Comparison of ENCODE assay signal across 13 mouse cellular contexts in genomic region chr1:134860538-134860937, GRCm38 (mm10).
DNase-seq lines count a peak whose midpoint lies in the region; ATAC-seq lines count a peak whose summit lies in the region.
"Had no signal": no experiment of that assay in that cellular context is flagged by ENCODE, and none has a peak within 500 bp of the region (broad histone marks: within the 10 kb centered on the region; RNA-seq: fewer than 3 reads in every experiment).

No protein-coding gene starts in this region.

- H3K36me3 ChIP-seq in heart, embryonic 13.5 days = peaks cover 32% of the 10 kb centered on the region
- peaks cover 12% of the 10 kb centered on the region; the same call in 1 of the 2 replicates for H3K36me3 ChIP-seq in neural tube, embryonic 13.5 days
- peaks cover 17% of the 10 kb centered on the region for H3K36me3 ChIP-seq in forebrain, embryonic 14.5 days (ENCODE audit: control insufficient read depth, insufficient read depth, low read length)

- no peaks in the 10 kb centered on the region for H3K9me3 ChIP-seq in heart, embryonic 13.5 days
- H3K9me3 ChIP-seq in neural tube, embryonic 13.5 days = no peaks in the 10 kb centered on the region
- no peaks in the 10 kb centered on the region for H3K9me3 ChIP-seq in forebrain, embryonic 14.5 days (replicated peaks; ENCODE audit: control insufficient read depth, low read length)
- H3K9me3 ChIP-seq: embryonic facial prominence, embryonic 15.5 days had no signal

- intact Hi-C loops in heart, postnatal 25 days (cut with DNase I) = no loop called here

- no peaks in the 10 kb centered on the region for H3K27me3 ChIP-seq in heart, embryonic 13.5 days (replicated peaks)
- H3K27me3 ChIP-seq in neural tube, embryonic 13.5 days = no peaks in the 10 kb centered on the region
- peaks cover 4% of the 10 kb centered on the region for H3K27me3 ChIP-seq in forebrain, embryonic 14.5 days (replicated peaks; ENCODE audit: control insufficient read depth, insufficient read depth, low read length)
- H3K27me3 ChIP-seq: embryonic facial prominence, embryonic 15.5 days had no signal

- no peak for ATAC-seq in heart, embryonic 13.5 days (ENCODE audit: extremely low read depth, insufficient number of reproducible peaks, low FRiP score, low TSS enrichment)
- ATAC-seq in neural tube, embryonic 13.5 days (ENCODE audit: low read depth) = no peak
- ATAC-seq in forebrain, embryonic 14.5 days = no peak

- peak overlapping the region; percentile 42; the same call in 1 of the 2 replicates for H3K27ac ChIP-seq in heart, embryonic 13.5 days (replicated peaks)
- peak overlapping the region; percentile 39 for H3K27ac ChIP-seq in neural tube, embryonic 13.5 days (replicated peaks)
- H3K27ac ChIP-seq in forebrain, embryonic 14.5 days (ENCODE audit: low read depth, low read length) = no peak overlapping the region
- H3K27ac ChIP-seq: embryonic facial prominence, embryonic 15.5 days had no signal

- no peak for DNase-seq in heart, postnatal 25 days (ENCODE audit: low spot score)
- DNase-seq in neural tube, embryonic 10.5 days (ENCODE audit: extremely low spot score, low spot score) = no peak
- DNase-seq in forebrain, embryonic 14.5 days (ENCODE audit: low spot score) = peak; percentile 75
- no peak for DNase-seq in yolk sac, embryonic 10.5 days (ENCODE audit: low spot score)
- no peak for DNase-seq in urinary bladder, postnatal 10 days (ENCODE audit: low spot score)
- DNase-seq: adrenal gland, adult 8-10 months; cerebellum, adult 9-11 months; kidney, postnatal 10 days; liver; lung, adult 2 months had no signal

- no peak overlapping the region for H3K9ac ChIP-seq in heart, embryonic 13.5 days
- H3K9ac ChIP-seq in neural tube, embryonic 13.5 days = no peak overlapping the region
- H3K9ac ChIP-seq in forebrain, embryonic 14.5 days (ENCODE audit: low read length) = no peak overlapping the region
- H3K9ac ChIP-seq: embryonic facial prominence, embryonic 15.5 days had no signal

- no peak overlapping the region for H3K4me3 ChIP-seq in heart, embryonic 13.5 days
- H3K4me3 ChIP-seq in neural tube, embryonic 13.5 days = no peak overlapping the region
- H3K4me3 ChIP-seq in forebrain, embryonic 14.5 days (ENCODE audit: low read depth, low read length) = no peak overlapping the region
- H3K4me3 ChIP-seq: embryonic facial prominence, embryonic 15.5 days had no signal

- H3K4me1 ChIP-seq in heart, embryonic 13.5 days = peaks cover 40% of the 10 kb centered on the region
- peaks cover 24% of the 10 kb centered on the region for H3K4me1 ChIP-seq in neural tube, embryonic 13.5 days (replicated peaks)
- H3K4me1 ChIP-seq in forebrain, embryonic 14.5 days (ENCODE audit: control insufficient read depth, insufficient read depth, low read length) = peaks cover 6% of the 10 kb centered on the region; the same call in 1 of the 2 replicates
- H3K4me1 ChIP-seq: embryonic facial prominence, embryonic 15.5 days had no signal

- WGBS in heart, embryonic 13.5 days = 51% methylated on average over 2 of the region's 2 CpGs
- WGBS in neural tube, embryonic 13.5 days = 13% methylated on average over 2 of the region's 2 CpGs
- 3% methylated on average over 2 of the region's 2 CpGs for WGBS in forebrain, embryonic 14.5 days

- no peak overlapping the region for H3K4me2 ChIP-seq in heart, embryonic 13.5 days
- H3K4me2 ChIP-seq in neural tube, embryonic 13.5 days = no peak overlapping the region
- H3K4me2 ChIP-seq in forebrain, embryonic 14.5 days (ENCODE audit: low read length) = no peak overlapping the region
- H3K4me2 ChIP-seq: embryonic facial prominence, embryonic 15.5 days had no signal
